Mouse (Mus musculus): ENCODE results near the gene Ccdc24. TPM values are rescaled to one million over a fixed set of nuclear protein-coding genes. Genes with fewer than 3 reads are reported as not detected.

The Ccdc24 gene
- total RNA-seq, 4 experiments from 2014 or later, result 0.33 to 0.94 (median 0.67) TPM

GRCm38 (mm10) chr4:117831499-117831898 is 40.9 kb downstream of the Ccdc24 start:
- DNase-seq (ENCODE audit: low spot score in 2 of 2), result no peak

- no peak for DNase-seq (ENCODE audit: low spot score in 2 of 2)
Measured at GRCm38 (mm10) chr4:117830801-117831200, 41.6 kb downstream of the Ccdc24 start.

GRCm38 (mm10) chr4:117830124-117830551 is 42.2 kb downstream of the Ccdc24 start:
- DNase-seq (ENCODE audit: low spot score in 2 of 2), result no peak

- peak in 1 of 2 experiments; percentile 56 for DNase-seq (ENCODE audit: low spot score in 2 of 2)
Measured at GRCm38 (mm10) chr4:117829260-117830123, 42.9 kb downstream of the Ccdc24 start.

- DNase-seq (ENCODE audit: low spot score in 2 of 2), result no peak
Measured at GRCm38 (mm10) chr4:117828572-117829145, 43.7 kb downstream of the Ccdc24 start.

- DNase-seq (ENCODE audit: low spot score in 2 of 2), result no peak
Measured at GRCm38 (mm10) chr4:117818032-117818431, 54.3 kb downstream of the Ccdc24 start.

GRCm38 (mm10) chr4:117816776-117817175 is 55.6 kb downstream of the Ccdc24 start:
- no peak for DNase-seq (ENCODE audit: low spot score in 2 of 2)

Other genes with a start within 250 kb of the Ccdc24 start
- gene Dmap1, start 190.3 kb downstream of the Ccdc24 start, total RNA-seq (2022), result 10 to 100 TPM; 39.4 to 44.3 (median 41.7) TPM
- gene Gm12845, start 148.1 kb downstream of the Ccdc24 start, total RNA-seq (2022), result not detected
- not detected for gene Klf17, start 106.9 kb downstream of the Ccdc24 start, total RNA-seq (2022)
- gene Slc6a9, start 38.1 kb downstream of the Ccdc24 start, total RNA-seq (2022), result 10 to 100 TPM; 56.1 to 61.2 (median 58.5) TPM
- gene B4galt2, start 10.9 kb upstream of the Ccdc24 start, total RNA-seq (2022), result 10 to 100 TPM; 73.0 to 85.0 (median 79.7) TPM
- gene Atp6v0b, start 14.8 kb upstream of the Ccdc24 start, total RNA-seq (2022), result 100 to 1,000 TPM; 386 to 441 (median 416) TPM
- 10 to 100 TPM in 2 of 4 experiments, 1 to 10 TPM in 2; 9.5 to 12.0 (median 10.7) TPM for gene Dph2, start 19.5 kb upstream of the Ccdc24 start, total RNA-seq (2022)
- 100 to 1,000 TPM; 122 to 133 (median 124) TPM for gene Ipo13, start 42.4 kb upstream of the Ccdc24 start, total RNA-seq (2022)
- gene Artn, start 57.2 kb upstream of the Ccdc24 start, total RNA-seq (2022), result 1 to 10 TPM; 2.1 to 3.4 (median 2.4) TPM